Mouse (Mus musculus) lung, postnatal 0 days (tissue): ENCODE results near the gene Ifi27.
"Not testable (repeated sequence)": the region's sequence is repeated elsewhere in the genome, so short reads cannot be mapped to it uniquely, and the experiment has no call there.

Experiments
- CTCF ChIP-seq: IDR thresholded peaks from 2 replicates; pipeline ENCODE4 v1.5.1; 2016; ENCODE audit warnings: antibody characterized with exemption, mild to moderate bottlenecking
- EP300 ChIP-seq: IDR thresholded peaks from 2 replicates; pipeline ENCODE4 v1.6.1; 2016; ENCODE audit warnings: antibody characterized with exemption, mild to moderate bottlenecking, control low read depth

DNA sequence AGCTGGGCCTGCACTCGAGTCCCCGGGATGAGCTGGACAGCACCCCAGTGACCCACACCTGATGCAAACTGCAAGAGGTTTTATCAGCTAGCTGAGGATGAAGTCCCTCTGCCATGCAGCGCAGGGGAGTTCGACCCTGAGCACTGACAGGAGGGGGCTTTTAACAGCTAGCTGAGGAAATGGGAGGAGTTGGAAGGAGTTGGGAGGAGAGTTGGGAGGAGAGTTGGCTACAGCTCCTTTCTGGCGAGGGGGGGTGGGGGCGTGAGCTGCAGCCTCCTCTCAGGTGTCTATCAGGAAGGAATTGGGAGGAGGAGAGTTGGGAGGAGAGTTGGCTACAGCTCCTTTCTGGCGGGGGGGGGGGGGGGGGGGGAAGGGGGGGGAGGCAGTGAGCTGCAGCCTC, 10.2 kb downstream of the Ifi27 start:
- not testable (repeated sequence) for TF ChIP-seq EP300, CTCF
